9 mouse cellular contexts compared by ENCODE assay signal in the genomic region with DNA sequence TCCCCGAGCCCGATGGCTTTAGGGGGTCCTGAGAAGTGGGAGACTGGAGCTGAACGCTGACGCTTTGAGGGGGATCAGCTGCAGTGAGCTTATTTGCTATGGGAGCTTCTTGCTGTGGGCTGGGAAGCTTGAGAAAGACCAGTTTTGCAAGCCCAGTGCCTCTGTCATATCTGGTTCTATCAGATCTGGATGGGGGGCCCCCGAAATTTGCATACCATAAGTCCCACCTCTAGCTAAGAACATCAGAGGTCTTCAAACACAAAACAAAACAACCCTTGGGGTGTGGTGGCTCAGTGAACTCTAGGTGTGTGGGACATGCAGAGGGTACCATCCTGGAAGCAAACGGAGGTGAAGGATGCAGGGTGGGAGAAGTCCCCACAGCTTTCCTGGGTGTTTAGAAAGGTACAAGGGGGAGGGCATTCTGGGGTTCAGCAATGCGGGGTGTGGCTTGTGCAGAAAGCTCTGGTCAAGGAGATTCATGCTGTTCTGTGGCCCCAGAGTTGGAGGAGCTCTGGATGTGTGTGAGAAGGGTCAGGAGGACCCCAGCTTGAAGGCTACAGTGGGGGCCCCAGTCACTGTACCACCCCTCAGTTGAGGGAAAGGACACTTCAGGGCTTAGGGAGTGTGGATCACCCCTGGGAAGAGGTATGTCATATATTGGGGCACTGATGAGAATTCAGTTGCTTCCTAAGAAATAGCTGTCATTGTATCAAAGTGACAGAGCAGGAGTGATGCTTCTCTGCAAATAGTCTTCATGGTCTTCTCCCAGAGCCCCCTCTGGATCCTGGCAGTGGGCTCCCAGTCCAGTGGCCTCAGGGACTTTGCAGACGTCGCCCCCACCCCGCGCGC.
DNase-seq lines count a peak whose midpoint lies in the region; ATAC-seq and TF ChIP-seq lines count a peak whose summit lies in the region.
"Had no signal": no experiment of that assay in that cellular context is flagged by ENCODE, and none has a peak within 500 bp of the region (broad histone marks: within the 10 kb centered on the region; RNA-seq: fewer than 3 reads in every experiment).

No protein-coding gene starts in this region.

- TF ChIP-seq RAD21 in MEL (IDR thresholded peaks at IDR 0.05; ENCODE audit: low read depth, low read length): no peak

- H3K27me3 ChIP-seq in kidney, postnatal 0 days (ENCODE audit: insufficient read depth, low read length): no peaks in the 10 kb centered on the region
- H3K27me3 ChIP-seq in MEL (ENCODE audit: control insufficient read depth in 1 of 2, insufficient read depth in 2 of 2, low read length in 2 of 2): no peaks in the 10 kb centered on the region
- H3K27me3 ChIP-seq in embryonic facial prominence, embryonic 15.5 days: 0 out of 2 replicates have a peak, but pooled peaks cover 6% of the 10 kb centered on the region
- H3K27me3 ChIP-seq in liver, embryonic 16.5 days (ENCODE audit: control insufficient read depth, insufficient read depth, low read depth, low read length): no peaks in the 10 kb centered on the region; the same call in 1 of the 2 replicates

- no peak for TF ChIP-seq CTCF in kidney, postnatal 0 days (IDR thresholded peaks at IDR 0.05; ENCODE audit: low read depth)
- no peak for TF ChIP-seq CTCF in MEL (IDR thresholded peaks at IDR 0.05 in 2 of 3, conservative IDR thresholded peaks at IDR 0.05 in 1 of 3; ENCODE audit: control insufficient read depth in 1 of 3, insufficient read depth in 1 of 3, low read depth in 2 of 3, low read length in 3 of 3, poor library complexity in 1 of 3, severe bottlenecking in 1 of 3)

- no peak overlapping the region for H3K27ac ChIP-seq in kidney, postnatal 0 days
- no peak overlapping the region for H3K27ac ChIP-seq in MEL (ENCODE audit: control insufficient read depth, low read depth, low read length)
- H3K27ac ChIP-seq in embryonic facial prominence, embryonic 15.5 days (replicated peaks): no peak overlapping the region
- H3K27ac ChIP-seq in liver, embryonic 16.5 days (ENCODE audit: low read length): 0 out of 2 replicates have a peak overlapping the region, but pooled peaks have one; percentile 9
- H3K27ac ChIP-seq: forebrain, embryonic 15.5 days had no signal

- no peak overlapping the region for H3K9ac ChIP-seq in kidney, postnatal 0 days (ENCODE audit: low read depth, low read length)
- H3K9ac ChIP-seq in MEL (ENCODE audit: control insufficient read depth, low read depth, low read length, poor library complexity, severe bottlenecking): no peak overlapping the region
- H3K9ac ChIP-seq in embryonic facial prominence, embryonic 15.5 days: no peak overlapping the region
- H3K9ac ChIP-seq in liver, embryonic 16.5 days (ENCODE audit: low read depth, low read length): peak overlapping the region; percentile 54
- H3K9ac ChIP-seq: forebrain, embryonic 15.5 days had no signal

- peak; percentile 23 to 73; a peak in 2 of 4 replicates for TF ChIP-seq POLR2A in MEL (IDR thresholded peaks at IDR 0.05; ENCODE audit: control insufficient read depth in 1 of 2, insufficient read depth in 1 of 2, low read depth in 1 of 2, low read length in 2 of 2, poor library complexity in 1 of 2)

- no peak for ATAC-seq in kidney, postnatal 0 days (replicated peaks; ENCODE audit: low FRiP score, low read depth)
- ATAC-seq in embryonic facial prominence, embryonic 15.5 days (ENCODE audit: insufficient number of reproducible peaks, low FRiP score, low TSS enrichment, low read depth): no peak
- no peak for ATAC-seq in liver, embryonic 16.5 days (ENCODE audit: low read depth)
- no peak for ATAC-seq in megakaryocyte progenitor cell, adult 5-6 weeks (replicated peaks; ENCODE audit: poor library complexity)
- ATAC-seq: forebrain, embryonic 15.5 days had no signal

- H3K36me3 ChIP-seq in kidney, postnatal 0 days (ENCODE audit: insufficient read depth, low read length): no peaks in the 10 kb centered on the region
- peaks cover 0 to 7% of the 10 kb centered on the region in 2 experiments; a peak in 2 of 4 replicates for H3K36me3 ChIP-seq in MEL (ENCODE audit: control insufficient read depth in 1 of 2, insufficient read depth in 2 of 2, low read length in 2 of 2)
- no peaks in the 10 kb centered on the region for H3K36me3 ChIP-seq in embryonic facial prominence, embryonic 15.5 days
- no peaks in the 10 kb centered on the region for H3K36me3 ChIP-seq in liver, embryonic 16.5 days (ENCODE audit: control insufficient read depth, insufficient read depth)

- 35% methylated on average over 12 of the region's 12 CpGs for WGBS in kidney, postnatal 0 days
- WGBS in embryonic facial prominence, embryonic 15.5 days: 29% methylated on average over 12 of the region's 12 CpGs
- 25% methylated on average over 12 of the region's 12 CpGs for WGBS in liver, embryonic 16.5 days (ENCODE audit: insufficient replicate concordance)

- no peak for TF ChIP-seq EP300 in MEL (IDR thresholded peaks at IDR 0.05; ENCODE audit: low read depth in 1 of 2, low read length in 2 of 2)

- H3K4me2 ChIP-seq in kidney, postnatal 0 days (ENCODE audit: low read length): peak overlapping the region; percentile 35; the same call in 1 of the 2 replicates
- peak overlapping the region; percentile 40 for H3K4me2 ChIP-seq in embryonic facial prominence, embryonic 15.5 days (replicated peaks)
- H3K4me2 ChIP-seq in liver, embryonic 16.5 days (ENCODE audit: low read depth, low read length): peak overlapping the region; percentile 76
- H3K4me2 ChIP-seq: forebrain, embryonic 15.5 days had no signal

- H3K4me3 ChIP-seq in kidney, postnatal 0 days (replicated peaks; ENCODE audit: low read depth, low read length): no peak overlapping the region
- no peak overlapping the region for H3K4me3 ChIP-seq in MEL (ENCODE audit: control insufficient read depth in 1 of 2, insufficient read depth in 1 of 2, low read depth in 2 of 2, low read length in 2 of 2)
- peak overlapping the region; percentile 22 for H3K4me3 ChIP-seq in embryonic facial prominence, embryonic 15.5 days (replicated peaks)
- H3K4me3 ChIP-seq in liver, embryonic 16.5 days (ENCODE audit: low read depth, low read length): peak overlapping the region; percentile 53
- H3K4me3 ChIP-seq: forebrain, embryonic 15.5 days; myocyte had no signal

- H3K79me2 ChIP-seq in MEL (ENCODE audit: control insufficient read depth, insufficient read depth, low read length, poor library complexity): no peaks in the 10 kb centered on the region

- no peaks in the 10 kb centered on the region for H3K9me3 ChIP-seq in kidney, postnatal 0 days (replicated peaks; ENCODE audit: low read length)
- no peaks in the 10 kb centered on the region for H3K9me3 ChIP-seq in MEL (replicated peaks; ENCODE audit: insufficient read depth, low read length)
- H3K9me3 ChIP-seq in embryonic facial prominence, embryonic 15.5 days (replicated peaks): no peaks in the 10 kb centered on the region
- no peaks in the 10 kb centered on the region for H3K9me3 ChIP-seq in liver, embryonic 16.5 days (replicated peaks; ENCODE audit: control insufficient read depth, low read length)
- H3K9me3 ChIP-seq: forebrain, embryonic 15.5 days had no signal

- no peaks in the 10 kb centered on the region for H3K4me1 ChIP-seq in kidney, postnatal 0 days (replicated peaks; ENCODE audit: insufficient read depth, low read length)
- H3K4me1 ChIP-seq in MEL (ENCODE audit: control insufficient read depth in 1 of 2, insufficient read depth in 2 of 2, low read length in 2 of 2): peaks cover 3 to 23% of the 10 kb centered on the region in 2 experiments; a peak in 3 of 4 replicates
- peaks cover 11% of the 10 kb centered on the region; the same call in 1 of the 2 replicates for H3K4me1 ChIP-seq in embryonic facial prominence, embryonic 15.5 days
- peaks cover 17% of the 10 kb centered on the region for H3K4me1 ChIP-seq in liver, embryonic 16.5 days (ENCODE audit: control insufficient read depth, low read depth, low read length)
- H3K4me1 ChIP-seq: forebrain, embryonic 15.5 days had no signal

- DNase-seq in kidney, postnatal 0 days (ENCODE audit: low spot score): no peak
- no peak for DNase-seq in kidney, postnatal 4 days
- DNase-seq in MEL (ENCODE audit: low read depth, low spot score): peak; percentile 62
- no peak for DNase-seq in urinary bladder, postnatal 10 days (ENCODE audit: low spot score)

TF ChIP-seq in MEL, 35 proteins besides CTCF, POLR2A, EP300 and RAD21:
- TF ChIP-seq POLR2AphosphoS2 (IDR thresholded peaks at IDR 0.05; ENCODE audit: low read length): peak; percentile 51
- peak; percentile 94 for TF ChIP-seq TBP (IDR thresholded peaks at IDR 0.05; ENCODE audit: low read depth, low read length)
- no peak for TF ChIP-seq MAX (IDR thresholded peaks at IDR 0.05; ENCODE audit: low read length)
- TF ChIP-seq SMC3 (IDR thresholded peaks at IDR 0.05; ENCODE audit: low read depth, low read length): no peak
- peak; percentile 46; the same call in 1 of the 2 replicates for TF ChIP-seq NELFE (IDR thresholded peaks at IDR 0.05; ENCODE audit: low read depth, low read length)
- TF ChIP-seq MAZ (IDR thresholded peaks at IDR 0.05; ENCODE audit: low read depth, low read length): no peak
- TF ChIP-seq ZMIZ1 (IDR thresholded peaks at IDR 0.05; ENCODE audit: low read depth, low read length): peak; percentile 97
- TF ChIP-seq ETS1 (IDR thresholded peaks at IDR 0.05; ENCODE audit: low read depth, low read length): 0 out of 2 replicates have a peak, but pooled peaks have one; percentile 47
- TF ChIP-seq MYC (IDR thresholded peaks at IDR 0.05; ENCODE audit: low read depth, low read length): no peak

Comparison
In these comparisons a context has a peak if more than half of its experiments do, and no peak if none do; other contexts are left out.
1. H3K4me3 ChIP-seq: peak in embryonic facial prominence, embryonic 15.5 days (single experiment) and liver, embryonic 16.5 days (single experiment); none in kidney, postnatal 0 days (single experiment) and MEL (0 of 2).
2. Peak in every context shown above with its lines, with median percentiles within 50 percentile points of each other: H3K4me2 ChIP-seq.